Mouse (Mus musculus) small intestine, adult 2 months (tissue): ENCODE results near the gene Asgr1. TPM values are rescaled to one million over a fixed set of nuclear protein-coding genes. Genes with fewer than 3 reads are reported as not detected.

Experiments used
- H3K27ac ChIP-seq: fragments of 200-500 bp; 2 replicates; pipeline ENCODE4 v1.5.1; 2012; ENCODE audit warnings: low read depth, low read length, control low read depth, inconsistent platforms; ENCODE audit not compliant: insufficient read depth
- H3K27me3 ChIP-seq: fragments of 200-500 bp; 2 replicates; pipeline ENCODE4 v1.6.1; 2012; ENCODE audit warnings: mild to moderate bottlenecking, moderate library complexity, low read length, inconsistent platforms; ENCODE audit not compliant: control insufficient read depth, insufficient read depth
- H3K36me3 ChIP-seq: fragments of 200-500 bp; 2 replicates; pipeline ENCODE4 v1.6.1; 2012; ENCODE audit warnings: mild to moderate bottlenecking, low read length, control low read depth, inconsistent platforms; ENCODE audit not compliant: control insufficient read depth, insufficient read depth
- H3K4me1 ChIP-seq: fragments of 200-500 bp; 2 replicates; pipeline ENCODE4 v1.6.1; 2012; ENCODE audit warnings: low read length, inconsistent platforms, mixed read lengths; ENCODE audit not compliant: control insufficient read depth, insufficient read depth, insufficient read length
- H3K4me3 ChIP-seq: fragments of 200-500 bp; 2 replicates; pipeline ENCODE4 v1.5.1; 2012; ENCODE audit warnings: low read depth, mild to moderate bottlenecking, control low read depth, inconsistent platforms, low read length, moderate library complexity
- CTCF ChIP-seq: fragments of 200-500 bp; IDR thresholded peaks from 2 replicates; pipeline ENCODE4 v1.5.1; 2012; ENCODE audit warnings: low read depth, mild to moderate bottlenecking, control low read depth, inconsistent platforms, low read length, moderate library complexity, mixed read lengths; ENCODE audit not compliant: insufficient replicate concordance, insufficient read length; ENCODE audit errors: extremely low read depth
- POLR2A ChIP-seq: fragments of 200-500 bp; IDR thresholded peaks from 2 replicates; pipeline ENCODE4 v1.6.1; 2012; ENCODE audit warnings: low read depth, mild to moderate bottlenecking, control low read depth, inconsistent platforms, low read length, moderate library complexity
- WGBS: fragments of 180-500 bp; shearing (Covaris S2); methylation state at CpG from one replicate; pipeline ENCODE4 v1.1.7; 2018; 5-methylcytosine and 5-hydroxymethylcytosine counted together
- polyA plus RNA-seq: library from polyadenylated mRNA; depleted of rRNA; stranded (reverse); fragments of >200 nt; gene quantifications from 2 replicates; pipeline ENCODE4 v1.2.3, GENCODE M21; 2012; rRNA removed

Asgr1 gene
- polyA plus RNA-seq, 1 experiment, result not detected

DNA sequence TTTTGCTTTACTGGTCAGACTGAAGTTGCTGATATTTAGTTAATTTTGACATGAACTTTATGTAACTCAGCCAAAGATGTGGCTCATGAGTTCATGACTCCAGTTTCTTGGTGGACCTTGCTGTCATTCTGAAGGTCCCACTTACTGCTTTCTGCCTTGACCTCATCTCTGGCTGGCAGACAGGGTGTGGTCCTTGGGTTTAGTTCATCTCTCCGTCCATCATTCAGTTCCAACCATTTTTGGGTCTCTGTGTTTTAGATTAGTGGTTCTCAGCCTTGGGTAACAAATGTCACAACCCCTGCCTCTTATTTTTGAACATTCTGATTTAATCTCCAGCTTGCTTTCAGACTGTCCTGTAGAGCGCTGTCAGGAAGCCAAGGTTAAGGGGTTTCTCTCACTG lies 45.9 kb downstream of the Asgr1 start:
- TF ChIP-seq POLR2A (no peak), CTCF (no peak)
- Histone ChIP-seq H3K4me1 (no peaks in the 10 kb centered on the region), H3K27ac (no peak overlapping the region), H3K36me3 (no peaks in the 10 kb centered on the region), H3K4me3 (no peak overlapping the region), H3K27me3 (no peaks in the 10 kb centered on the region; the same call in 1 of the 2 replicates)
- WGBS, result 87% methylated on average over 2 of the region's 2 CpGs

GRCm38 (mm10) chr11:70103701-70104315 lies 49.9 kb downstream of the Asgr1 start:
- Histone ChIP-seq H3K27ac (no peak overlapping the region), H3K4me3 (no peak overlapping the region), H3K36me3 (no peaks in the 10 kb centered on the region), H3K27me3 (no peaks in the 10 kb centered on the region; the same call in 1 of the 2 replicates), H3K4me1 (no peaks in the 10 kb centered on the region)
- 77% methylated on average over 14 of the region's 14 CpGs for WGBS
- no peak for TF ChIP-seq POLR2A
- no peak for TF ChIP-seq CTCF

GRCm38 (mm10) chr11:70107085-70107484 lies 53.2 kb downstream of the Asgr1 start:
- Histone ChIP-seq H3K27ac (no peak overlapping the region), H3K36me3 (no peaks in the 10 kb centered on the region), H3K27me3 (no peaks in the 10 kb centered on the region; the same call in 1 of the 2 replicates), H3K4me1 (no peaks in the 10 kb centered on the region), H3K4me3 (no peak overlapping the region)
- WGBS, result 50% methylated on average over 8 of the region's 8 CpGs
- TF ChIP-seq POLR2A, result no peak
- no peak for TF ChIP-seq CTCF

Other genes with a start within 250 kb of the Asgr1 start
- gene Tmem102, start 248.5 kb upstream of the Asgr1 start, polyA plus RNA-seq, result 30.5 and 63.0 TPM in 2 replicates
- gene Gm39566, start 238.8 kb upstream of the Asgr1 start, polyA plus RNA-seq, result not detected in 2 replicates
- gene Spem2, start 235.6 kb upstream of the Asgr1 start, polyA plus RNA-seq, result not detected in 2 replicates
- not detected in 2 replicates for gene Spem1, start 231.9 kb upstream of the Asgr1 start, polyA plus RNA-seq
- gene Nlgn2, start 216.3 kb upstream of the Asgr1 start, polyA plus RNA-seq, result 11.1 and 12.0 TPM in 2 replicates
- 98.8 and 99.3 TPM in 2 replicates for gene Tmem256, start 215.6 kb upstream of the Asgr1 start, polyA plus RNA-seq
- 14.6 and 29.3 TPM in 2 replicates for gene Plscr3, start 207.7 kb upstream of the Asgr1 start, polyA plus RNA-seq
- 21.1 and 46.3 TPM in 2 replicates for gene Tnk1, start 195.4 kb upstream of the Asgr1 start, polyA plus RNA-seq
- not detected in 2 replicates for gene Tmem95, start 176.1 kb upstream of the Asgr1 start, polyA plus RNA-seq
- gene Kctd11, start 172.7 kb upstream of the Asgr1 start, polyA plus RNA-seq, result 1.6 and 2.8 TPM in 2 replicates
- 7.3 and 11.6 TPM in 2 replicates for gene Acap1, start 158.5 kb upstream of the Asgr1 start, polyA plus RNA-seq
- 1.8 and 2.6 TPM in 2 replicates for gene 2810408A11Rik, start 153.1 kb upstream of the Asgr1 start, polyA plus RNA-seq
- gene Neurl4, start 153.0 kb upstream of the Asgr1 start, polyA plus RNA-seq, result 17.3 and 23.9 TPM in 2 replicates
- 57.4 and 104 TPM in 2 replicates for gene Gps2, start 140.2 kb upstream of the Asgr1 start, polyA plus RNA-seq
- 136 and 230 TPM in 2 replicates for gene Eif5a, start 132.1 kb upstream of the Asgr1 start, polyA plus RNA-seq
- 10.6 and 11.4 TPM in 2 replicates for gene Ybx2, start 118.3 kb upstream of the Asgr1 start, polyA plus RNA-seq
- 11.2 and 12.9 TPM in 2 replicates for gene Slc2a4, start 105.9 kb upstream of the Asgr1 start, polyA plus RNA-seq
- gene Cldn7, start 89.3 kb upstream of the Asgr1 start, polyA plus RNA-seq, result 521 and 1,844 TPM in 2 replicates
- 59.7 and 116 TPM in 2 replicates for gene Ctdnep1, start 72.9 kb upstream of the Asgr1 start, polyA plus RNA-seq
- gene Elp5, start 71.6 kb upstream of the Asgr1 start, polyA plus RNA-seq, result 24.4 and 37.8 TPM in 2 replicates
- gene Gabarap, start 62.9 kb upstream of the Asgr1 start, polyA plus RNA-seq, result 211 and 564 TPM in 2 replicates
- 5.7 and 12.4 TPM in 2 replicates for gene Phf23, start 58.3 kb upstream of the Asgr1 start, polyA plus RNA-seq
- gene Dvl2, start 53.5 kb upstream of the Asgr1 start, polyA plus RNA-seq, result 5.2 and 7.4 TPM in 2 replicates
- 65.6 and 109 TPM in 2 replicates for gene Acadvl, start 38.7 kb upstream of the Asgr1 start, polyA plus RNA-seq
- gene Dlg4, start 37.1 kb upstream of the Asgr1 start, polyA plus RNA-seq, result 5.3 and 5.5 TPM in 2 replicates
- gene Asgr2, start 38.6 kb downstream of the Asgr1 start, polyA plus RNA-seq, result 0.16 and 0.30 TPM in 2 replicates
- 0.93 and 1.6 TPM in 2 replicates for gene Mgl2, start 76.2 kb downstream of the Asgr1 start, polyA plus RNA-seq
- gene Clec10a, start 102.1 kb downstream of the Asgr1 start, polyA plus RNA-seq, result 0.24 and 1.0 TPM in 2 replicates
- gene Slc16a11, start 158.7 kb downstream of the Asgr1 start, polyA plus RNA-seq, result 6.6 and 12.7 TPM in 2 replicates
- gene Slc16a13, start 167.0 kb downstream of the Asgr1 start, polyA plus RNA-seq, result 3.2 and 4.7 TPM in 2 replicates
- 0.98 and 2.2 TPM in 2 replicates for gene Bcl6b, start 175.7 kb downstream of the Asgr1 start, polyA plus RNA-seq
- 25.2 and 45.3 TPM in 2 replicates for gene 0610010K14Rik, start 183.8 kb downstream of the Asgr1 start, polyA plus RNA-seq
- gene Gm21988, start 185.7 kb downstream of the Asgr1 start, polyA plus RNA-seq, result 2.6 and 4.4 TPM in 2 replicates
- gene Rnasek, start 185.8 kb downstream of the Asgr1 start, polyA plus RNA-seq, result 86.6 and 182 TPM in 2 replicates
- gene Alox12, start 201.3 kb downstream of the Asgr1 start, polyA plus RNA-seq, result 0.62 and 1.6 TPM in 2 replicates